Mouse (Mus musculus) gastrocnemius, adult 8-10 months (tissue): Measurements from ENCODE around the gene Ndufv2. TPM values are rescaled to one million over a fixed set of nuclear protein-coding genes. Genes with fewer than 3 reads are reported as not detected.

Experiments
- total RNA-seq, 4 experiments: library from RNA; stranded (reverse); gene quantifications; 2 replicates each; pipeline ENCODE4 v1.2.4; 2022

The Ndufv2 gene
- total RNA-seq, 4 experiments from 2014 or later: 578 to 651 (median 630) TPM

Other genes starting within 250 kb of the Ndufv2 start
- 10 to 100 TPM; 24.5 to 31.2 (median 28.6) TPM for gene Ralbp1, start 215.8 kb downstream of the Ndufv2 start, total RNA-seq
- gene Twsg1, start 150.3 kb downstream of the Ndufv2 start, total RNA-seq: 10 to 100 TPM; 31.6 to 41.9 (median 38.2) TPM
- 10 to 100 TPM; 13.3 to 20.2 (median 17.1) TPM for gene Ankrd12, start 24.5 kb downstream of the Ndufv2 start, total RNA-seq
- gene Washc1, start 10.0 kb upstream of the Ndufv2 start, total RNA-seq: 10 to 100 TPM; 14.5 to 20.8 (median 17.9) TPM
- under 1 TPM; 0.11 to 0.81 (median 0.39) TPM for gene Ddx11, start 22.0 kb upstream of the Ndufv2 start, total RNA-seq